Mouse (Mus musculus) CD4-positive, CD25-positive, alpha-beta regulatory T cell, adult 2 months (primary cell): ENCODE data around the gene Znhit6.
A peak's percentile ranks its signal among the peaks of the same experiment; 100 is the strongest.

ENCODE experiments used
- DNase-seq: peaks from one replicate; pipeline ENCODE4 v3.0.0-alpha.2; 2012; ENCODE audit warnings: low read depth, low spot score

The Znhit6 gene

GRCm38 (mm10) chr3:145642861-145643260, 66.9 kb downstream of the Znhit6 start:
- DNase-seq: no peak

- DNase-seq: no peak
These were observed 69.5 kb downstream of the Znhit6 start for GRCm38 (mm10) chr3:145645463-145645862.

GRCm38 (mm10) chr3:145646009-145646408, 70.0 kb downstream of the Znhit6 start:
- no peak for DNase-seq

GRCm38 (mm10) chr3:145646666-145647065, 70.7 kb downstream of the Znhit6 start:
- DNase-seq: no peak

- DNase-seq: no peak
These were observed 71.4 kb downstream of the Znhit6 start for GRCm38 (mm10) chr3:145647416-145647815.

- no peak for DNase-seq
These were observed 72.3 kb downstream of the Znhit6 start for GRCm38 (mm10) chr3:145648097-145648931.

GRCm38 (mm10) chr3:145648991-145649851, 73.2 kb downstream of the Znhit6 start:
- DNase-seq: no peak

- no peak for DNase-seq
These were observed 73.8 kb downstream of the Znhit6 start, which contains the start of gene Ccn1 for GRCm38 (mm10) chr3:145649852-145650202. Ccn1 (minus strand) TSS chr3:145649981.

- no peak for DNase-seq
These were observed 74.5 kb downstream of the Znhit6 start for GRCm38 (mm10) chr3:145650298-145651011.

- no peak for DNase-seq
These were observed 75.3 kb downstream of the Znhit6 start for GRCm38 (mm10) chr3:145651029-145651977.

- DNase-seq: no peak
These were observed 75.9 kb downstream of the Znhit6 start for GRCm38 (mm10) chr3:145651978-145652321.

- DNase-seq: no peak
These were observed 76.5 kb downstream of the Znhit6 start for GRCm38 (mm10) chr3:145652322-145653131.

GRCm38 (mm10) chr3:145653191-145653940, 77.4 kb downstream of the Znhit6 start:
- DNase-seq: peak; percentile 49

- DNase-seq: no peak
These were observed 78.0 kb downstream of the Znhit6 start for GRCm38 (mm10) chr3:145654028-145654427.
